Mouse (Mus musculus) lung, postnatal 14 days (tissue): ENCODE measurements at regions not wholly inside any gene's neighbourhood (a gene's known extent, or its start where the extent isn't known, plus 50 kb on each side); places are given as distances from the start of the nearest gene placed in this dataset.

ENCODE experiments used
- DNase-seq: peaks from one replicate; pipeline ENCODE4 v3.0.0; 2021

- DNase-seq: no peak
Observed at GRCm38 (mm10) chr1:65439129-65439528, 157.3 kb downstream of the Pth2r start.

GRCm38 (mm10) chr1:65440156-65440555 lies 158.3 kb downstream of the Pth2r start:
- DNase-seq: peak; percentile 1
